Mouse (Mus musculus) heart, postnatal 0 days (tissue): ENCODE results near the gene Gramd2.

ENCODE experiments used
- CTCF ChIP-seq: IDR thresholded peaks from 2 replicates; pipeline ENCODE4 v1.5.1; 2016; ENCODE audit warnings: antibody characterized with exemption, control low read depth, low read depth
- EP300 ChIP-seq: IDR thresholded peaks from 2 replicates; pipeline ENCODE4 v1.6.1; 2016; ENCODE audit warnings: antibody characterized with exemption, low read depth

- no peak for TF ChIP-seq EP300
- no peak for TF ChIP-seq CTCF
Measured at GRCm38 (mm10) chr9:59664664-59665256, 15.2 kb upstream of the Gramd2 start.
